Mouse (Mus musculus): ENCODE results near the gene Ahnak2. TPM values are rescaled to one million over a fixed set of nuclear protein-coding genes. Genes with fewer than 3 reads are reported as not detected.
A peak's percentile ranks its signal among the peaks of the same experiment; 100 is the strongest.

Ahnak2 gene
- polyA plus RNA-seq, 1 experiment = 0.83 TPM

DNA sequence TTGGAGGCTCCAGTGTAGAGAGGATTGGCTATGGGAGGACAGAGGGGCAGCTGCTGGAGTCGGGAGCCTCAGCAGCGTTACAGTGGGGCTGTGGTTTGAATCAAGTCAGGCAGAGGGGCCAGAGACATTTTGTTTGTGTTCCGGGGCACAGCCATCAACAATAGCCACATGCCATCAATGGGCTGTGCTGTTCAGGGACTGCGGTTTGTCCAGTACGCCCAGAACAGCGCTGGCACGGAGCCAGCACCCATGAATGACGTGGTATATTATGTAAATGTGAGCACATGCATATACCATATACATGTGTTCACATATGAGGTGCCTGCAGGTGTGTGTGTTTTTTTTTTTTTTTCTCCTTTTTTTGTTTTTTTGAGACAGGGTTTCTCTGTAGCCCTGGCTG lies 74.7 kb downstream of the Ahnak2 start:
- TF ChIP-seq POLR2A (IDR thresholded peaks at IDR 0.05; ENCODE audit: low read depth, low read length) = no peak
- TF ChIP-seq CTCF (IDR thresholded peaks at IDR 0.05; ENCODE audit: extremely low read depth, insufficient read depth, insufficient read length, insufficient replicate concordance) = no peak
- peaks cover 1% of the 10 kb centered on the region; the same call in 1 of the 2 replicates for H3K27me3 ChIP-seq (ENCODE audit: control insufficient read depth, insufficient read depth, low read length)
- 0 out of 2 replicates have a peak, but pooled peaks cover under 1% of the 10 kb centered on the region for H3K4me1 ChIP-seq (ENCODE audit: control insufficient read depth, insufficient read depth, insufficient read length)
- WGBS = 84% methylated on average over 8 of the region's 8 CpGs
- H3K36me3 ChIP-seq (ENCODE audit: control insufficient read depth, insufficient read depth, low read length) = no peaks in the 10 kb centered on the region
- H3K4me3 ChIP-seq (ENCODE audit: extremely low read depth, insufficient read depth, insufficient read length) = no peak overlapping the region
- no peak overlapping the region for H3K27ac ChIP-seq (ENCODE audit: insufficient read depth, low read length)
- no peak for DNase-seq (ENCODE audit: low read depth in 1 of 2, low spot score in 2 of 2)

DNA sequence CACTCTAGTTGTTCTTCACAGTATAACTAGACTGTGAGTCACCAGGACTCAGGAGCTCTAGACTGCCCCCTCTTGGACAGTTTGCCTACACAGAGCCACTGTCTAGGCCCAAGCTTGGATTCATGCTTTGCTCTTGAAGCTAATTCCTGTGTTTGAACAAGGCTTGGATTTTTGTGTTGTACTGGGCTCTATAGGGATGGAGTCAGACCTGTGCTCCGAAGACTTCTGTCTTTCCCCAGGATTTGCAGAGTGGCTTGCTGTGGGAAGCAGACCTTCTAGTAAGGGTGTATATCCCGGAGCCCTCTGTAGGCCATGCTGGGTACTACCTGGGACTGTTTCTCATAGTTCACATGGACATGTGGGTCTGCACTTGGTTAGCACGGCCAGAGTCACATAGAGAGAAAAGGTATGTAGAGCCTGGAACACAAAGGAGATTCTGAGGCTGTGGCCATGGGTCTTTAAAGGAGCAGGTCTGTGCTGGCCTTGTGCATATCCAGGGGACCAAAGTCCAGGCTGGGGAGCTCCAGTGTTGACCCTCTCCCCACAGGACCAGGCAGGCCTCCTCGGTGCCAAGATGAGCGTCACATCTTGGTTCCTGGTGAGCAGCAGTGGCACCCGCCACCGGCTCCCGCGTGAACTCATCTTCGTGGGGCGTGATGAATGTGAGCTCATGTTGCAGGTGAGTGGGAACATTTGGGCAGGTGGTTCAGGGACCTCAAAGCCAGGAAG lies 78.2 kb downstream of the Ahnak2 start:
- H3K27me3 ChIP-seq (ENCODE audit: control insufficient read depth, insufficient read depth, low read length) = peaks cover 7% of the 10 kb centered on the region; the same call in 1 of the 2 replicates
- H3K4me3 ChIP-seq (ENCODE audit: extremely low read depth, insufficient read depth, insufficient read length) = no peak overlapping the region
- H3K4me1 ChIP-seq (ENCODE audit: control insufficient read depth, insufficient read depth, insufficient read length) = peaks cover 5% of the 10 kb centered on the region; the same call in 1 of the 2 replicates
- peak; percentile 61 to 72 for DNase-seq (ENCODE audit: low read depth in 1 of 2, low spot score in 2 of 2)
- 83% methylated on average over 11 of the region's 11 CpGs for whole genome bisulfite sequencing
- H3K27ac ChIP-seq (ENCODE audit: insufficient read depth, low read length) = no peak overlapping the region
- peak; percentile 29; the same call in 1 of the 2 replicates for TF ChIP-seq CTCF (IDR thresholded peaks at IDR 0.05; ENCODE audit: extremely low read depth, insufficient read depth, insufficient read length, insufficient replicate concordance)
- TF ChIP-seq POLR2A (IDR thresholded peaks at IDR 0.05; ENCODE audit: low read depth, low read length) = no peak
- no peaks in the 10 kb centered on the region for H3K36me3 ChIP-seq (ENCODE audit: control insufficient read depth, insufficient read depth, low read length)

DNA sequence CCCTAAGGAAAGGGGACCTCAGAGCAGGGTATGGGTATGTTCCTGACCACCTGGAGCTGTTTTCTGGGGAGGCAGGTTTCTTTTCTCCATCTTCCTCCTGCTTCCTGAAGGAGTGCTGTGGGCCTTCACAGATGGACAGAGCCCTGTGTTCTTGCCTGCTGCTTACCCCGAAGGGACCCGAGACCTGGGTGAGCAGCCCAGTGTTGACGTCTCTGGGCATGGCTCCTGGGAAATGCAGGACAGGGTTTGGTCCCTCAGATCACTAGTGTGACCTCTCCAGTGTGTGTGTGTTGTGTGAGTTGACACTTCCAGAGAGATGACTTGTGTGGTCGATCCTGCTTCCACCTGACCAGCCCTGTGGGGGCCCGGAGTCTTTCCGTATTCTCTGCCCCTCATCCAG lies 79.0 kb downstream of the Ahnak2 start:
- no peak overlapping the region for H3K4me3 ChIP-seq (ENCODE audit: extremely low read depth, insufficient read depth, insufficient read length)
- 90% methylated on average over 6 of the region's 6 CpGs for WGBS
- TF ChIP-seq CTCF (IDR thresholded peaks at IDR 0.05; ENCODE audit: extremely low read depth, insufficient read depth, insufficient read length, insufficient replicate concordance) (no peak), POLR2A (IDR thresholded peaks at IDR 0.05; ENCODE audit: low read depth, low read length) (no peak)
- peaks cover 7% of the 10 kb centered on the region; the same call in 1 of the 2 replicates for H3K27me3 ChIP-seq (ENCODE audit: control insufficient read depth, insufficient read depth, low read length)
- H3K27ac ChIP-seq (ENCODE audit: insufficient read depth, low read length) = no peak overlapping the region
- no peaks in the 10 kb centered on the region for H3K36me3 ChIP-seq (ENCODE audit: control insufficient read depth, insufficient read depth, low read length)
- no peak for DNase-seq (ENCODE audit: low read depth in 1 of 2, low spot score in 2 of 2)
- H3K4me1 ChIP-seq (ENCODE audit: control insufficient read depth, insufficient read depth, insufficient read length) = peaks cover 5% of the 10 kb centered on the region; the same call in 1 of the 2 replicates

DNA sequence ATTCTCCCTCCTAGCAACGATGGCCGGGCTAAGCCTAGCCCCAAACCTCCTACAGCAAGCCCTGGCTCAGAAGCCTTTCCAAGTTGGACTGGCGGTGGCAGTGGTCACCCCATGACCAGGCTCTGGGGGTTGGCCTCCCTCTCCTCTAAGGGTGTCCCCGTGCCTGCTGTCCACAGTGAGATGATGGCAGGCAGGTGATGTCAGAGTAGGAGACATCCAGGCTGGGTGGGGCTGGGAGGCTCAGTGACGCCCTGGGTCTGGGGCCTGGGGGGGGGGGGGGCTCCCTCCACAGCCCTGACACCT lies 79.5 kb downstream of the Ahnak2 start:
- Histone ChIP-seq H3K4me1 (ENCODE audit: control insufficient read depth, insufficient read depth, insufficient read length) (peaks cover 5% of the 10 kb centered on the region; the same call in 1 of the 2 replicates), H3K27me3 (ENCODE audit: control insufficient read depth, insufficient read depth, low read length) (peaks cover 7% of the 10 kb centered on the region; the same call in 1 of the 2 replicates), H3K36me3 (ENCODE audit: control insufficient read depth, insufficient read depth, low read length) (no peaks in the 10 kb centered on the region), H3K27ac (ENCODE audit: insufficient read depth, low read length) (no peak overlapping the region), H3K4me3 (ENCODE audit: extremely low read depth, insufficient read depth, insufficient read length) (peak overlapping the region; percentile 65; the same call in 1 of the 2 replicates)
- no peak for DNase-seq (ENCODE audit: low read depth in 1 of 2, low spot score in 2 of 2)
- WGBS = 39% methylated on average over 5 of the region's 5 CpGs
- TF ChIP-seq POLR2A (IDR thresholded peaks at IDR 0.05; ENCODE audit: low read depth, low read length) (no peak), CTCF (IDR thresholded peaks at IDR 0.05; ENCODE audit: extremely low read depth, insufficient read depth, insufficient read length, insufficient replicate concordance) (no peak)

DNA sequence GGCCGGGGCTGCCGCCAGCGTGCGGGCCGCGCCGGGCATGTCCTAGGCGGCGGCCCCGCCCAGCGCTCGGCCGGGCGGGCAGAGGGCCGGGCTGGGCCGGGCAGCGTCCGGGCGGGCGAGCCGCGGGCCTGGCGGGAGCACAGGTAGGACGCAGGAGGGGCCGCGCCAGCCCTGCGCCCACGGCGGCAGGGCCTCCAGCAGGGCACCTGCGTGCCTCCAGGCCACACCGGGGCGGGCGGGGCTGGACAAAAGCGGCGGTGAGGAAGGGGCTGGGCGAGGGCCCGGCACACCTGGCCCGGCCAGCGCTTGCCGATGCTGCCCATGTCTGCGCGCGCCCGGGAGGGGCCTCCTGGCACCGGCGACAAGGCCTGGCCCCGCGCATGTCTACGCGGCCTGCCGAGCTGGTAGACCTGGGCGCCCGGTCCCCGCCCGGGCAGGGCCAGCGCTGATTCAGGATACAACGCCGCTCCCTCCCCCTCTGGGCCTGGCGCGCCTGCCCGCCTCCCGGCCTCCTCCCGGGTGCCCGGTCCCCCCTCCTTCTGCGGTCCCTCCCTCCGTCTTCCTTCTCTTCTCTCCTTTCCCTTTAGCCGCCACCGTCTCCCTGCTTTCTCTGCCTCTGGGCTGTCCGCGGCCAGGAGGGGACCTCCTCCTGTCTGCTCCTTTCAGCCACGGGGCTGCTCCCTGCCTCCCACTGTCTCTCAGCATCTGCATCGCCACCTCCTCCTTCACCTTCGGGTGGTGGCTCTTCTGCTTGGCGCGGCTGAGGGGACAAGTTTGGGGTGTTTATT lies 80.0 kb downstream of the Ahnak2 start:
- TF ChIP-seq CTCF (IDR thresholded peaks at IDR 0.05; ENCODE audit: extremely low read depth, insufficient read depth, insufficient read length, insufficient replicate concordance) (no peak), POLR2A (IDR thresholded peaks at IDR 0.05; ENCODE audit: low read depth, low read length) (no peak)

More for the DNA sequence above, 80.0 kb downstream of the Ahnak2 start:
- peaks cover 5% of the 10 kb centered on the region; the same call in 1 of the 2 replicates for H3K4me1 ChIP-seq (ENCODE audit: control insufficient read depth, insufficient read depth, insufficient read length)
- H3K4me3 ChIP-seq (ENCODE audit: extremely low read depth, insufficient read depth, insufficient read length) = peak overlapping the region; percentile 65
- peak in 1 of 2 experiments; percentile 18 for DNase-seq (ENCODE audit: low read depth in 1 of 2, low spot score in 2 of 2)
- no peak overlapping the region for H3K27ac ChIP-seq (ENCODE audit: insufficient read depth, low read length)
- H3K27me3 ChIP-seq (ENCODE audit: control insufficient read depth, insufficient read depth, low read length) = peaks cover 7% of the 10 kb centered on the region; the same call in 1 of the 2 replicates
- 1% methylated on average over 67 of the region's 75 CpGs for WGBS
- H3K36me3 ChIP-seq (ENCODE audit: control insufficient read depth, insufficient read depth, low read length) = no peaks in the 10 kb centered on the region

Other genes with a start within 250 kb of the Ahnak2 start
- gene Inf2, start 213.9 kb downstream of the Ahnak2 start, polyA plus RNA-seq (2012; rRNA removed) = 39.9 and 40.1 TPM in 2 replicates
- gene Adssl1, start 182.6 kb downstream of the Ahnak2 start, polyA plus RNA-seq (2012; rRNA removed) = 10.7 and 18.8 TPM in 2 replicates
- 31.6 and 42.5 TPM in 2 replicates for gene Siva1, start 158.0 kb downstream of the Ahnak2 start, polyA plus RNA-seq (2012; rRNA removed)
- 105 and 137 TPM in 2 replicates for gene Akt1, start 127.8 kb downstream of the Ahnak2 start, polyA plus RNA-seq (2012; rRNA removed)
- 7.6 and 11.5 TPM in 2 replicates for gene Zbtb42, start 123.8 kb downstream of the Ahnak2 start, polyA plus RNA-seq (2012; rRNA removed)
- gene Cep170b, start 82.2 kb downstream of the Ahnak2 start, polyA plus RNA-seq (2012; rRNA removed) = 7.6 and 9.1 TPM in 2 replicates
- 332 and 401 TPM in 2 replicates for gene Pld4, start 42.0 kb downstream of the Ahnak2 start, polyA plus RNA-seq (2012; rRNA removed)
- gene Clba1, start 6.3 kb upstream of the Ahnak2 start, polyA plus RNA-seq (2012; rRNA removed) = 0.83 and 1.1 TPM in 2 replicates
- 30.4 and 34.0 TPM in 2 replicates for gene Cdca4, start 26.8 kb upstream of the Ahnak2 start, polyA plus RNA-seq (2012; rRNA removed)
- gene Gpr132, start 65.6 kb upstream of the Ahnak2 start, polyA plus RNA-seq (2012; rRNA removed) = 77.9 and 81.1 TPM in 2 replicates
- gene Jag2, start 127.1 kb upstream of the Ahnak2 start, polyA plus RNA-seq (2012; rRNA removed) = 7.8 and 8.6 TPM in 2 replicates
- 25.4 and 28.8 TPM in 2 replicates for gene Nudt14, start 139.5 kb upstream of the Ahnak2 start, polyA plus RNA-seq (2012; rRNA removed)
- gene Btbd6, start 173.8 kb upstream of the Ahnak2 start, polyA plus RNA-seq (2012; rRNA removed) = 22.3 and 61.1 TPM in 2 replicates
- gene Brf1, start 198.0 kb upstream of the Ahnak2 start, polyA plus RNA-seq (2012; rRNA removed) = 127 and 186 TPM in 2 replicates
- gene Pacs2, start 211.9 kb upstream of the Ahnak2 start, polyA plus RNA-seq (2012; rRNA removed) = 29.1 and 38.6 TPM in 2 replicates

Data from spleen, adult 2 months (tissue).